Mouse (Mus musculus): ENCODE data around the gene Dixdc1.

Gene Dixdc1

GRCm38 (mm10) chr9:50738914-50739870, at the start of gene Dixdc1:
Gene Dixdc1 (minus strand): TSS chr9:50739517.
- DNase-seq (ENCODE audit: low spot score), result peak; percentile 76

- peak; percentile 37 for DNase-seq (ENCODE audit: low spot score)
Observed at GRCm38 (mm10) chr9:50782155-50782554, 42.8 kb upstream of the Dixdc1 start.

GRCm38 (mm10) chr9:50776162-50776760, 36.9 kb upstream of the Dixdc1 start:
- no peak for DNase-seq (ENCODE audit: low spot score)

GRCm38 (mm10) chr9:50775662-50776126, 36.4 kb upstream of the Dixdc1 start:
- peak; percentile 12 for DNase-seq (ENCODE audit: low spot score)

GRCm38 (mm10) chr9:50774991-50775612, 35.8 kb upstream of the Dixdc1 start, which contains the start of the genes Alg9 and 1110032A03Rik:
Gene Alg9 (plus strand): TSS chr9:50775019.
Gene 1110032A03Rik (minus strand): TSS chr9:50775520.
- peak; percentile 81 for DNase-seq (ENCODE audit: low spot score)

GRCm38 (mm10) chr9:50774026-50774462, 34.7 kb upstream of the Dixdc1 start:
- peak; percentile 11 for DNase-seq (ENCODE audit: low spot score)

- DNase-seq (ENCODE audit: low spot score), result no peak
Observed at GRCm38 (mm10) chr9:50770011-50770410, 30.7 kb upstream of the Dixdc1 start.

GRCm38 (mm10) chr9:50768107-50769002, 29.0 kb upstream of the Dixdc1 start, which contains the start of gene Fdxacb1:
Gene Fdxacb1 (plus strand): TSS chr9:50768236.
- peak; percentile 98 for DNase-seq (ENCODE audit: low spot score)

GRCm38 (mm10) chr9:50767531-50768106, 28.3 kb upstream of the Dixdc1 start:
- no peak for DNase-seq (ENCODE audit: low spot score)

GRCm38 (mm10) chr9:50763331-50763730, 24.0 kb upstream of the Dixdc1 start:
- no peak for DNase-seq (ENCODE audit: low spot score)

GRCm38 (mm10) chr9:50761520-50762243, 22.4 kb upstream of the Dixdc1 start:
- no peak for DNase-seq (ENCODE audit: low spot score)

- DNase-seq (ENCODE audit: low spot score), result no peak
Observed at GRCm38 (mm10) chr9:50756711-50757110, 17.4 kb upstream of the Dixdc1 start.

GRCm38 (mm10) chr9:50753947-50754346, 14.6 kb upstream of the Dixdc1 start:
- no peak for DNase-seq (ENCODE audit: low spot score)

- DNase-seq (ENCODE audit: low spot score), result no peak
Observed at GRCm38 (mm10) chr9:50752784-50753615, 13.7 kb upstream of the Dixdc1 start.

GRCm38 (mm10) chr9:50752054-50752602, 12.8 kb upstream of the Dixdc1 start, which contains the start of gene Hspb2:
Gene Hspb2 (minus strand): TSS chr9:50752354.
- no peak for DNase-seq (ENCODE audit: low spot score)

- DNase-seq (ENCODE audit: low spot score), result no peak
Observed at GRCm38 (mm10) chr9:50751323-50751722, 12.0 kb upstream of the Dixdc1 start, which contains the start of gene Cryab. Gene Cryab (plus strand): TSS chr9:50751325.

GRCm38 (mm10) chr9:50750706-50751105, 11.4 kb upstream of the Dixdc1 start:
- no peak for DNase-seq (ENCODE audit: low spot score)

- no peak for DNase-seq (ENCODE audit: low spot score)
Observed at GRCm38 (mm10) chr9:50746214-50746677, 6.9 kb upstream of the Dixdc1 start, which contains the start of gene 2310030G06Rik. Gene 2310030G06Rik (minus strand): TSS chr9:50746536.

Measured in spleen, adult 12 weeks (tissue).